Mouse (Mus musculus) ovary, adult 2 months (tissue): Measurements from ENCODE around the gene 1700022I11Rik. TPM values are rescaled to one million over a fixed set of nuclear protein-coding genes. Genes with fewer than 3 reads are reported as not detected.

ENCODE experiments used
- polyA plus RNA-seq: library from polyadenylated mRNA; depleted of rRNA; stranded (reverse); fragments of >200 nt; gene quantifications from 2 replicates; pipeline ENCODE4 v1.2.3, GENCODE M21; 2012; rRNA removed

1700022I11Rik gene
- polyA plus RNA-seq: not detected in 2 replicates

GRCm38 (mm10) chr4:42969304-42969703 is at the start of gene 1700022I11Rik:
Gene 1700022I11Rik (plus strand): TSS chr4:42969604.

GRCm38 (mm10) chr4:42949676-42950051 is 19.7 kb upstream of the 1700022I11Rik start, which contains the start of gene Dnajb5:
Gene Dnajb5 (plus strand): TSS chr4:42949814.

GRCm38 (mm10) chr4:43000141-43000986 is 31.0 kb downstream of the 1700022I11Rik start, which contains the start of gene Vcp:
Gene Vcp (minus strand): TSS chr4:43000507.

GRCm38 (mm10) chr4:43010161-43011038 is 41.0 kb downstream of the 1700022I11Rik start, which contains the start of gene Fancg:
Gene Fancg (minus strand): TSS chr4:43010506.

GRCm38 (mm10) chr4:43025084-43025960 is 55.9 kb downstream of the 1700022I11Rik start, which contains the start of gene Pigo:
Gene Pigo (minus strand): TSS chr4:43025819.

GRCm38 (mm10) chr4:43031237-43031995 is 62.0 kb downstream of the 1700022I11Rik start, which contains the start of gene Stoml2:
Gene Stoml2 (minus strand): TSS chr4:43031710.

Other genes with a start within 250 kb of the 1700022I11Rik start
- gene 4930578G10Rik, start 234.1 kb upstream of the 1700022I11Rik start, polyA plus RNA-seq: not detected in 2 replicates
- 3.7 and 5.9 TPM in 2 replicates for gene Ccl19, start 213.0 kb upstream of the 1700022I11Rik start, polyA plus RNA-seq
- gene Ccl21a, start 195.6 kb upstream of the 1700022I11Rik start, polyA plus RNA-seq: 130 and 161 TPM in 2 replicates
- not detected in 2 replicates for gene Fam205a1, start 115.7 kb upstream of the 1700022I11Rik start, polyA plus RNA-seq
- gene Gm12394, start 112.8 kb upstream of the 1700022I11Rik start, polyA plus RNA-seq: not detected in 2 replicates
- not detected in 2 replicates for gene Fam205c, start 95.4 kb upstream of the 1700022I11Rik start, polyA plus RNA-seq
- 3.9 and 6.2 TPM in 2 replicates for gene Phf24, start 52.9 kb upstream of the 1700022I11Rik start, polyA plus RNA-seq
- 8.6 and 8.7 TPM in 2 replicates for gene Dnajb5, start 19.8 kb upstream of the 1700022I11Rik start, polyA plus RNA-seq
- gene Vcp, start 30.9 kb downstream of the 1700022I11Rik start, polyA plus RNA-seq: 187 and 349 TPM in 2 replicates
- gene Fancg, start 40.9 kb downstream of the 1700022I11Rik start, polyA plus RNA-seq: 12.6 and 15.2 TPM in 2 replicates
- gene Pigo, start 56.2 kb downstream of the 1700022I11Rik start, polyA plus RNA-seq: 20.6 and 22.7 TPM in 2 replicates
- 105 and 125 TPM in 2 replicates for gene Stoml2, start 62.1 kb downstream of the 1700022I11Rik start, polyA plus RNA-seq
- gene Fam214b, start 76.6 kb downstream of the 1700022I11Rik start, polyA plus RNA-seq: 17.5 and 17.7 TPM in 2 replicates
- gene Unc13b, start 89.3 kb downstream of the 1700022I11Rik start, polyA plus RNA-seq: 21.5 and 23.5 TPM in 2 replicates